Comparison of ENCODE assay signal across 23 mouse cellular contexts in the genomic region with DNA sequence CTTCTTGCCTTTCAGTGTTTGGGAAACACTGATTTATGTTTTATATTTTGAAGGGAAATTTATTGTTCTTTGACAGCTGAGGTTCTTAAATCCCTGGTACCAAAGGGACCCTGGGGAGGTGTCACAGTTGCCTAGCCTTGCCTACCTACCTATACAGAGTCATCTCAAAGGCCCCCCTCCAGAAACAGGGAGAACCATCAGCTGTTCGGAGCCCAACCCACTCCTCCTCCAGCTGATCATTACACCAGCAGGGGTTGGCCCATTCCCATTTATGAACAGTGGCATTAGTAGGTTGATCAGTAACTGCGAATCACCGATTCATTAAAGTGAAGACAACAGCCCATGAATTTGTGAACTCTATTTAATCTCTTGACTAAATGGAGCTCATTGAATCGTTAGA.
A peak's percentile ranks its signal among the peaks of the same experiment; 100 is the strongest.
DNase-seq lines count a peak whose midpoint lies in the region; ATAC-seq lines count a peak whose summit lies in the region.
"Had no signal": no experiment of that assay in that cellular context is flagged by ENCODE, and none has a peak within 500 bp of the region (broad histone marks: within the 10 kb centered on the region; RNA-seq: fewer than 3 reads in every experiment).

No protein-coding gene starts in this region.

- H3K4me2 ChIP-seq in heart, embryonic 11.5 days: no peak overlapping the region
- H3K4me2 ChIP-seq in kidney, embryonic 16.5 days (replicated peaks; ENCODE audit: low read depth, low read length): no peak overlapping the region
- no peak overlapping the region for H3K4me2 ChIP-seq in midbrain, embryonic 15.5 days
- H3K4me2 ChIP-seq: hindbrain, embryonic 13.5 days had no signal

- no peak overlapping the region for H3K27ac ChIP-seq in heart, embryonic 11.5 days (ENCODE audit: low read depth, low read length)
- H3K27ac ChIP-seq in kidney, embryonic 16.5 days (ENCODE audit: low read length): no peak overlapping the region; the same call in 1 of the 2 replicates
- H3K27ac ChIP-seq in midbrain, embryonic 15.5 days: no peak overlapping the region
- H3K27ac ChIP-seq in midbrain, embryonic 10.5 days (replicated peaks): no peak overlapping the region
- H3K27ac ChIP-seq: forebrain, embryonic 10.5 days; heart, adult 2 months; heart, embryonic 10.5 days; hindbrain, embryonic 13.5 days; hindbrain, postnatal 0 days had no signal

- no peak overlapping the region for H3K4me3 ChIP-seq in heart, embryonic 11.5 days (ENCODE audit: low read depth, low read length)
- no peak overlapping the region for H3K4me3 ChIP-seq in kidney, embryonic 16.5 days (ENCODE audit: low read length)
- H3K4me3 ChIP-seq in midbrain, embryonic 15.5 days: no peak overlapping the region
- no peak overlapping the region for H3K4me3 ChIP-seq in midbrain, embryonic 10.5 days
- H3K4me3 ChIP-seq: forebrain, embryonic 10.5 days; heart, adult 2 months; heart, embryonic 10.5 days; hindbrain, embryonic 13.5 days had no signal

- no peak overlapping the region for H3K9ac ChIP-seq in heart, embryonic 11.5 days (ENCODE audit: low read depth, low read length)
- H3K9ac ChIP-seq in kidney, embryonic 16.5 days (replicated peaks; ENCODE audit: low read length): no peak overlapping the region
- H3K9ac ChIP-seq in midbrain, embryonic 15.5 days: no peak overlapping the region
- H3K9ac ChIP-seq: hindbrain, embryonic 13.5 days had no signal

- WGBS in heart, embryonic 11.5 days (ENCODE audit: insufficient replicate concordance): 88% methylated on average over 4 of the region's 4 CpGs
- WGBS in kidney, embryonic 16.5 days: 71% methylated on average over 4 of the region's 4 CpGs
- WGBS in midbrain, embryonic 15.5 days: 71% methylated on average over 4 of the region's 4 CpGs
- 90% methylated on average over 4 of the region's 4 CpGs for WGBS in midbrain, embryonic 10.5 days

- no peaks in the 10 kb centered on the region for H3K27me3 ChIP-seq in heart, embryonic 11.5 days (ENCODE audit: control insufficient read depth, insufficient read depth, low read length)
- H3K27me3 ChIP-seq in kidney, embryonic 16.5 days (ENCODE audit: insufficient read depth, low read length): no peaks in the 10 kb centered on the region
- H3K27me3 ChIP-seq in midbrain, embryonic 15.5 days (replicated peaks): no peaks in the 10 kb centered on the region
- H3K27me3 ChIP-seq in midbrain, embryonic 10.5 days (ENCODE audit: low read depth, poor library complexity, severe bottlenecking): no peaks in the 10 kb centered on the region
- H3K27me3 ChIP-seq: CH12.LX; hindbrain, embryonic 13.5 days; Patski had no signal

- peak; percentile 73 for DNase-seq in heart, adult 11 months
- no peak for DNase-seq in kidney, postnatal 14 days
- DNase-seq in midbrain, embryonic 10.5 days (ENCODE audit: low spot score): no peak
- DNase-seq: adrenal gland, postnatal 10 days; adrenal gland, postnatal 36 days; B cell, adult 2 months; cerebellum, adult 18-20 months; cerebellum, adult 9-10 months; cerebellum, postnatal 14 days; gastrocnemius, postnatal 25 days; heart, adult 2 months had no signal

- H3K9me3 ChIP-seq in heart, embryonic 11.5 days (replicated peaks; ENCODE audit: control insufficient read depth, low read length): no peaks in the 10 kb centered on the region
- no peaks in the 10 kb centered on the region for H3K9me3 ChIP-seq in kidney, embryonic 16.5 days (ENCODE audit: low read length)
- no peaks in the 10 kb centered on the region for H3K9me3 ChIP-seq in midbrain, embryonic 15.5 days
- H3K9me3 ChIP-seq in midbrain, embryonic 10.5 days (replicated peaks): no peaks in the 10 kb centered on the region
- H3K9me3 ChIP-seq: forebrain, embryonic 10.5 days; heart, embryonic 10.5 days; hindbrain, embryonic 13.5 days had no signal

- no peak for ATAC-seq in heart, embryonic 11.5 days (replicated peaks; ENCODE audit: insufficient number of reproducible peaks, low FRiP score, low TSS enrichment)
- ATAC-seq in kidney, embryonic 16.5 days (ENCODE audit: low FRiP score, low TSS enrichment): peak; percentile 57; the same call in 1 of the 2 replicates
- ATAC-seq in midbrain, embryonic 15.5 days (replicated peaks): 0 out of 2 replicates have a peak, but pooled peaks have one; percentile 30
- ATAC-seq: forebrain, embryonic 14.5 days; hindbrain, postnatal 0 days; inflammation-experienced regulatory T-cells, adult 6 months; Patski had no signal

- peaks cover 7% of the 10 kb centered on the region for H3K4me1 ChIP-seq in heart, embryonic 11.5 days (ENCODE audit: control insufficient read depth, insufficient read depth, low read length)
- peaks cover 39% of the 10 kb centered on the region for H3K4me1 ChIP-seq in kidney, embryonic 16.5 days (ENCODE audit: insufficient read depth, low read length)
- peaks cover 7% of the 10 kb centered on the region for H3K4me1 ChIP-seq in midbrain, embryonic 15.5 days
- H3K4me1 ChIP-seq in midbrain, embryonic 10.5 days: peaks cover 7% of the 10 kb centered on the region

- no peaks in the 10 kb centered on the region for H3K36me3 ChIP-seq in heart, embryonic 11.5 days (ENCODE audit: control insufficient read depth, insufficient read depth, low read length)
- H3K36me3 ChIP-seq in kidney, embryonic 16.5 days (ENCODE audit: insufficient read depth, low read length): peaks cover 10% of the 10 kb centered on the region; the same call in 1 of the 2 replicates
- no peaks in the 10 kb centered on the region for H3K36me3 ChIP-seq in midbrain, embryonic 15.5 days (replicated peaks)
- H3K36me3 ChIP-seq in midbrain, embryonic 10.5 days: peaks cover 9% of the 10 kb centered on the region
- H3K36me3 ChIP-seq: G1E had no signal
